In the genomic region with DNA sequence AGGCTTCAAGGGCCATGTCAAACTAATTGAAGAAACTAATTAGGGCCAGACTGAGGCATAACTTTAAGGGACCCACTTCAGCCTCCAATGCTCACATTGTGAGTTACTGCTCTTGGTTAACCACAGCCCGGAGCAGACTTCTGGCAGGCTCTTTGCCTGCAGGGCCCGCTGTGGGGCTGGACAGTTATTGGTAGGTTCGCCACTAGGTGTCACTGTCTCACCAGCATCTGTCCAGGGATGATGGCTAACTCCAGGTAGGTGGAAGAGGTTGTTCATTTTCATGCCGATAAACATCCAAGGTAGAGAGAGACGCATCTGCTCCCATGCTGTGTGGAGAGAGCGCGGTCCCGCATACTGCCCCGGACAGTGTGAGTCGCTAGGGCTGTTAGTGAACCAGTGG, we compare ENCODE assay signal across 8 mouse cellular contexts.
DNase-seq lines count a peak whose midpoint lies in the region; ATAC-seq lines count a peak whose summit lies in the region.

No protein-coding gene starts in this region.

- H3K9me3 ChIP-seq in hindbrain, embryonic 15.5 days, result no peaks in the 10 kb centered on the region

- H3K27ac ChIP-seq in hindbrain, embryonic 15.5 days (replicated peaks), result no peak overlapping the region

- peaks cover 16% of the 10 kb centered on the region for H3K4me1 ChIP-seq in hindbrain, embryonic 15.5 days (replicated peaks)

- ATAC-seq in hindbrain, embryonic 15.5 days (ENCODE audit: low FRiP score, low read depth), result peak; percentile 74

- no peak overlapping the region for H3K9ac ChIP-seq in hindbrain, embryonic 15.5 days

- peak overlapping the region; percentile 39 for H3K4me2 ChIP-seq in hindbrain, embryonic 15.5 days

- 4% methylated on average over 10 of the region's 10 CpGs for WGBS in hindbrain, embryonic 15.5 days

- no peaks in the 10 kb centered on the region for H3K27me3 ChIP-seq in hindbrain, embryonic 15.5 days

- no peaks in the 10 kb centered on the region for H3K36me3 ChIP-seq in hindbrain, embryonic 15.5 days

- peak; percentile 82 for DNase-seq in R1 (ENCODE audit: low read depth, low spot score)
- peak; percentile 91 to 93 for DNase-seq in cerebellum, postnatal 10 days
- DNase-seq in gastrocnemius, adult 18-20 months (ENCODE audit: low spot score), result peak; percentile 73
- DNase-seq in layer of hippocampus, postnatal 25 days (ENCODE audit: extremely low spot score in 1 of 2, low spot score in 1 of 2), result peak; percentile 53 to 78
- DNase-seq in lung, postnatal 25 days (ENCODE audit: low spot score), result peak; percentile 76
- peak; percentile 92 for DNase-seq in retina, embryonic 14.5 days (ENCODE audit: low spot score)
- DNase-seq in thymus, postnatal 36 days, result peak; percentile 81

- no peak overlapping the region for H3K4me3 ChIP-seq in hindbrain, embryonic 15.5 days
